Mouse (Mus musculus) hindlimb bud, embryonic 11.5 days (tissue): Measurements from ENCODE around the gene Rcor1.
"Not testable (repeated sequence)": the region's sequence is repeated elsewhere in the genome, so short reads cannot be mapped to it uniquely, and the experiment has no call there.

Experiments used
- DNase-seq: peaks from one replicate; pipeline ENCODE4 v3.0.0-alpha.2; 2012; ENCODE audit warnings: low read depth, low spot score; ENCODE audit errors: extremely low spot score

The Rcor1 gene

GRCm38 (mm10) chr12:111065330-111065729, 26.2 kb downstream of the Rcor1 start:
- no peak for DNase-seq

GRCm38 (mm10) chr12:111067816-111068215, 28.7 kb downstream of the Rcor1 start:
- no peak for DNase-seq

- DNase-seq, result not testable (repeated sequence)
Observed at GRCm38 (mm10) chr12:111069299-111069698, 30.1 kb downstream of the Rcor1 start.

GRCm38 (mm10) chr12:111071009-111071408, 31.9 kb downstream of the Rcor1 start:
- DNase-seq, result no peak

- no peak for DNase-seq
Observed at GRCm38 (mm10) chr12:111071477-111072152, 32.5 kb downstream of the Rcor1 start.

GRCm38 (mm10) chr12:111076385-111076965, 37.3 kb downstream of the Rcor1 start:
- DNase-seq, result no peak

GRCm38 (mm10) chr12:111085579-111085978, 46.4 kb downstream of the Rcor1 start:
- no peak for DNase-seq

GRCm38 (mm10) chr12:111087066-111087465, 47.9 kb downstream of the Rcor1 start:
- DNase-seq, result no peak

- DNase-seq, result peak; percentile 86
Observed at GRCm38 (mm10) chr12:111088186-111088585, 49.0 kb downstream of the Rcor1 start.

GRCm38 (mm10) chr12:111088731-111089141, 49.6 kb downstream of the Rcor1 start:
- DNase-seq, result no peak

- no peak for DNase-seq
Observed at GRCm38 (mm10) chr12:111089145-111089544, 50.0 kb downstream of the Rcor1 start.

GRCm38 (mm10) chr12:111090801-111091200, 51.6 kb downstream of the Rcor1 start:
- DNase-seq, result no peak

- no peak for DNase-seq
Observed at GRCm38 (mm10) chr12:111091981-111092380, 52.8 kb downstream of the Rcor1 start.

- DNase-seq, result no peak
Observed at GRCm38 (mm10) chr12:111094073-111094472, 54.9 kb downstream of the Rcor1 start.

- no peak for DNase-seq
Observed at GRCm38 (mm10) chr12:111095086-111095485, 55.9 kb downstream of the Rcor1 start.

- DNase-seq, result no peak
Observed at GRCm38 (mm10) chr12:111096249-111096648, 57.1 kb downstream of the Rcor1 start.

- DNase-seq, result no peak
Observed at GRCm38 (mm10) chr12:111097036-111097435, 57.9 kb downstream of the Rcor1 start.

- DNase-seq, result no peak
Observed at GRCm38 (mm10) chr12:111111176-111111575, 72.0 kb downstream of the Rcor1 start.

- no peak for DNase-seq
Observed at GRCm38 (mm10) chr12:111114593-111114992, 75.4 kb downstream of the Rcor1 start.

- DNase-seq, result no peak
Observed at GRCm38 (mm10) chr12:111119506-111120085, 80.4 kb downstream of the Rcor1 start.

GRCm38 (mm10) chr12:111120976-111121645, 82.0 kb downstream of the Rcor1 start:
- DNase-seq, result no peak

- no peak for DNase-seq
Observed at GRCm38 (mm10) chr12:111122332-111122852, 83.2 kb downstream of the Rcor1 start.
